Mouse (Mus musculus): ENCODE data around the gene Olfr588-ps1.
"Not testable (repeated sequence)": the region's sequence is repeated elsewhere in the genome, so short reads cannot be mapped to it uniquely, and the experiment has no call there.

- not testable (repeated sequence) for TF ChIP-seq GATA1 (IDR thresholded peaks at IDR 0.05; ENCODE audit: borderline replicate concordance, low read length); FLI1 (IDR thresholded peaks at IDR 0.05; ENCODE audit: low read length)
Observed at GRCm38 (mm10) chr7:103184503-103184902, 43.8 kb downstream of the Olfr588-ps1 start, which contains the start of gene Olfr592.
